Mouse (Mus musculus) kidney, postnatal 14 days (tissue): ENCODE data around the gene Pea15a.

Experiments used
- DNase-seq: peaks from one replicate; pipeline ENCODE4 v3.0.0; 2022; ENCODE audit warnings: mixed read lengths

Gene Pea15a

GRCm38 (mm10) chr1:172177791-172178190 lies 28.8 kb downstream of the Pea15a start:
- DNase-seq: no peak

- no peak for DNase-seq
Observed at GRCm38 (mm10) chr1:172173181-172173580, 33.4 kb downstream of the Pea15a start.

- DNase-seq: no peak
Observed at GRCm38 (mm10) chr1:172172381-172172780, 34.2 kb downstream of the Pea15a start.

GRCm38 (mm10) chr1:172169809-172170208 lies 36.8 kb downstream of the Pea15a start:
- DNase-seq: no peak

- DNase-seq: peak; percentile 56
Observed at GRCm38 (mm10) chr1:172167911-172168310, 38.7 kb downstream of the Pea15a start.

GRCm38 (mm10) chr1:172162959-172163358 lies 43.6 kb downstream of the Pea15a start:
- DNase-seq: peak; percentile 51

- DNase-seq: peak; percentile 52
Observed at GRCm38 (mm10) chr1:172162009-172162408, 44.6 kb downstream of the Pea15a start.

GRCm38 (mm10) chr1:172160508-172160907 lies 46.1 kb downstream of the Pea15a start:
- no peak for DNase-seq

GRCm38 (mm10) chr1:172159970-172160369 lies 46.6 kb downstream of the Pea15a start:
- no peak for DNase-seq

- DNase-seq: no peak
Observed at GRCm38 (mm10) chr1:172155518-172155917, 51.1 kb downstream of the Pea15a start.

GRCm38 (mm10) chr1:172154536-172154935 lies 52.1 kb downstream of the Pea15a start:
- no peak for DNase-seq

GRCm38 (mm10) chr1:172148955-172149815 lies 57.4 kb downstream of the Pea15a start:
- DNase-seq: no peak

GRCm38 (mm10) chr1:172148279-172148954 lies 58.2 kb downstream of the Pea15a start:
- DNase-seq: peak; percentile 61

- DNase-seq: peak; percentile 99
Observed at GRCm38 (mm10) chr1:172147835-172148278, 58.7 kb downstream of the Pea15a start, which contains the start of gene Dcaf8. Gene Dcaf8, plus strand, starts transcription at chr1:172148084.
